Mouse (Mus musculus): ENCODE measurements around the gene Pcgf1. TPM values are rescaled to one million over a fixed set of nuclear protein-coding genes. Genes with fewer than 3 reads are reported as not detected.
A peak's percentile ranks its signal among the peaks of the same experiment; 100 is the strongest.

Pcgf1 gene
- polyA plus RNA-seq, 1 experiment from 2014 or later: 41.1 TPM

- H3K4me3 ChIP-seq: peak overlapping the region; percentile 41
- peak overlapping the region; percentile 42; the same call in 1 of the 2 replicates for H3K27ac ChIP-seq
- H3K36me3 ChIP-seq: no peaks in the 10 kb centered on the region
- H3K9me3 ChIP-seq: no peaks in the 10 kb centered on the region
- peaks cover 100% of the 10 kb centered on the region for H3K27me3 ChIP-seq (ENCODE audit: insufficient read depth, poor library complexity, severe bottlenecking)
- WGBS: under 1% methylated on average over 69 of the region's 69 CpGs
- DNase-seq (ENCODE audit: low spot score): peak; percentile 64
- H3K4me1 ChIP-seq (replicated peaks): peaks cover 40% of the 10 kb centered on the region
Measured at GRCm38 (mm10) chr6:83069488-83070246, 8.0 kb upstream of the Pcgf1 start.

GRCm38 (mm10) chr6:83070247-83070310 is 7.6 kb upstream of the Pcgf1 start, which contains the start of gene Tlx2:
Gene Tlx2, minus strand, starts transcription at chr6:83070293.
- H3K27me3 ChIP-seq (ENCODE audit: insufficient read depth, poor library complexity, severe bottlenecking): peaks cover 100% of the 10 kb centered on the region
- no peaks in the 10 kb centered on the region for H3K36me3 ChIP-seq
- no peak for DNase-seq (ENCODE audit: low spot score)
- peak within 1 kb of the TSS; percentile 42; the same call in 1 of the 2 replicates for H3K27ac ChIP-seq
- no peaks in the 10 kb centered on the region for H3K9me3 ChIP-seq
- WGBS: 1% methylated on average over 10 of the region's 10 CpGs
- peak within 1 kb of the TSS; percentile 41 for H3K4me3 ChIP-seq
- H3K4me1 ChIP-seq (replicated peaks): peaks cover 39% of the 10 kb centered on the region

GRCm38 (mm10) chr6:83070311-83071219 is 7.1 kb upstream of the Pcgf1 start:
- Histone ChIP-seq H3K4me3 (peak overlapping the region; percentile 41), H3K36me3 (no peaks in the 10 kb centered on the region), H3K9me3 (no peaks in the 10 kb centered on the region), H3K27ac (peak overlapping the region; percentile 6; the same call in 1 of the 2 replicates), H3K27me3 (ENCODE audit: insufficient read depth, poor library complexity, severe bottlenecking) (peaks cover 100% of the 10 kb centered on the region), H3K4me1 (replicated peaks) (peaks cover 39% of the 10 kb centered on the region)
- peak; percentile 70 for DNase-seq (ENCODE audit: low spot score)
- under 1% methylated on average over 58 of the region's 58 CpGs for WGBS

GRCm38 (mm10) chr6:83071220-83071619 is 6.4 kb upstream of the Pcgf1 start:
- H3K27ac ChIP-seq: no peak overlapping the region
- peak; percentile 39 for DNase-seq (ENCODE audit: low spot score)
- no peaks in the 10 kb centered on the region for H3K36me3 ChIP-seq
- peaks cover 39% of the 10 kb centered on the region for H3K4me1 ChIP-seq (replicated peaks)
- H3K4me3 ChIP-seq: peak overlapping the region; percentile 41
- H3K27me3 ChIP-seq (ENCODE audit: insufficient read depth, poor library complexity, severe bottlenecking): peaks cover 100% of the 10 kb centered on the region
- WGBS: under 1% methylated on average over 24 of the region's 24 CpGs
- no peaks in the 10 kb centered on the region for H3K9me3 ChIP-seq

GRCm38 (mm10) chr6:83074979-83075378 is 2.7 kb upstream of the Pcgf1 start:
- Histone ChIP-seq H3K4me3 (no peak overlapping the region), H3K4me1 (replicated peaks) (peaks cover 46% of the 10 kb centered on the region), H3K27ac (no peak overlapping the region), H3K27me3 (ENCODE audit: insufficient read depth, poor library complexity, severe bottlenecking) (peaks cover 76% of the 10 kb centered on the region), H3K36me3 (peaks cover 3% of the 10 kb centered on the region), H3K9me3 (no peaks in the 10 kb centered on the region)
- 22% methylated on average over 2 of the region's 2 CpGs for WGBS
- no peak for DNase-seq (ENCODE audit: low spot score)

GRCm38 (mm10) chr6:83078324-83078858 is 722 bp downstream of the Pcgf1 start:
- H3K9me3 ChIP-seq: no peaks in the 10 kb centered on the region

GRCm38 (mm10) chr6:83080210-83080609 is 2.5 kb downstream of the Pcgf1 start:
- 91% methylated on average over 5 of the region's 5 CpGs for WGBS
- Histone ChIP-seq H3K4me3 (no peak overlapping the region), H3K27me3 (ENCODE audit: insufficient read depth, poor library complexity, severe bottlenecking) (peaks cover 71% of the 10 kb centered on the region), H3K9me3 (no peaks in the 10 kb centered on the region), H3K4me1 (replicated peaks) (peaks cover 39% of the 10 kb centered on the region), H3K27ac (no peak overlapping the region), H3K36me3 (peaks cover 33% of the 10 kb centered on the region)
- no peak for DNase-seq (ENCODE audit: low spot score)

More at GRCm38 (mm10) chr6:83078324-83078858, 722 bp downstream of the Pcgf1 start:
- Histone ChIP-seq H3K36me3 (peaks cover 33% of the 10 kb centered on the region), H3K4me1 (replicated peaks) (peaks cover 26% of the 10 kb centered on the region), H3K27ac (peak overlapping the region; percentile 98), H3K4me3 (peak overlapping the region; percentile 83), H3K27me3 (ENCODE audit: insufficient read depth, poor library complexity, severe bottlenecking) (peaks cover 71% of the 10 kb centered on the region)
- WGBS: under 1% methylated on average over 46 of the region's 46 CpGs
- DNase-seq (ENCODE audit: low spot score): peak; percentile 99

- no peak overlapping the region for H3K27ac ChIP-seq
- peaks cover 80% of the 10 kb centered on the region for H3K27me3 ChIP-seq (ENCODE audit: insufficient read depth, poor library complexity, severe bottlenecking)
- peaks cover 55% of the 10 kb centered on the region for H3K4me1 ChIP-seq (replicated peaks)
- 6% methylated on average over 5 of the region's 5 CpGs for WGBS
- no peaks in the 10 kb centered on the region for H3K9me3 ChIP-seq
- H3K36me3 ChIP-seq: peaks cover 33% of the 10 kb centered on the region
- H3K4me3 ChIP-seq: no peak overlapping the region
- DNase-seq (ENCODE audit: low spot score): no peak
Measured at GRCm38 (mm10) chr6:83083497-83083896, 5.8 kb downstream of the Pcgf1 start.

- Histone ChIP-seq H3K9me3 (no peaks in the 10 kb centered on the region), H3K4me3 (no peak overlapping the region), H3K27ac (no peak overlapping the region), H3K4me1 (replicated peaks) (peaks cover 47% of the 10 kb centered on the region), H3K36me3 (peaks cover 33% of the 10 kb centered on the region), H3K27me3 (ENCODE audit: insufficient read depth, poor library complexity, severe bottlenecking) (peaks cover 89% of the 10 kb centered on the region)
- DNase-seq (ENCODE audit: low spot score): no peak
- WGBS: 3% methylated on average over 6 of the region's 6 CpGs
Measured at GRCm38 (mm10) chr6:83084477-83084876, 6.8 kb downstream of the Pcgf1 start.

GRCm38 (mm10) chr6:83086121-83087035 is 8.7 kb downstream of the Pcgf1 start, which contains the start of gene Lbx2:
Gene Lbx2, plus strand, starts transcription at chr6:83086367.
- DNase-seq (ENCODE audit: low spot score): no peak
- H3K4me3 ChIP-seq: peak within 1 kb of the TSS; percentile 43
- H3K9me3 ChIP-seq: no peaks in the 10 kb centered on the region
- WGBS: 3% methylated on average over 42 of the region's 42 CpGs
- H3K27me3 ChIP-seq (ENCODE audit: insufficient read depth, poor library complexity, severe bottlenecking): peaks cover 96% of the 10 kb centered on the region
- H3K27ac ChIP-seq: no peak within 1 kb of the TSS
- H3K4me1 ChIP-seq (replicated peaks): peaks cover 42% of the 10 kb centered on the region
- H3K36me3 ChIP-seq: peaks cover 16% of the 10 kb centered on the region

GRCm38 (mm10) chr6:83087205-83087925 is 9.7 kb downstream of the Pcgf1 start:
- peaks cover 6% of the 10 kb centered on the region; the same call in 1 of the 2 replicates for H3K36me3 ChIP-seq
- 1% methylated on average over 47 of the region's 47 CpGs for WGBS
- no peaks in the 10 kb centered on the region for H3K9me3 ChIP-seq
- peaks cover 93% of the 10 kb centered on the region for H3K27me3 ChIP-seq (ENCODE audit: insufficient read depth, poor library complexity, severe bottlenecking)
- peaks cover 42% of the 10 kb centered on the region for H3K4me1 ChIP-seq (replicated peaks)
- no peak overlapping the region for H3K27ac ChIP-seq
- peak; percentile 58 for DNase-seq (ENCODE audit: low spot score)
- peak overlapping the region; percentile 43 for H3K4me3 ChIP-seq

GRCm38 (mm10) chr6:83087926-83088260 is 10.2 kb downstream of the Pcgf1 start:
- H3K9me3 ChIP-seq: no peaks in the 10 kb centered on the region
- H3K4me1 ChIP-seq (replicated peaks): peaks cover 42% of the 10 kb centered on the region
- H3K4me3 ChIP-seq: peak overlapping the region; percentile 43
- H3K27ac ChIP-seq: no peak overlapping the region
- H3K36me3 ChIP-seq: peaks cover under 1% of the 10 kb centered on the region; the same call in 1 of the 2 replicates
- peaks cover 92% of the 10 kb centered on the region for H3K27me3 ChIP-seq (ENCODE audit: insufficient read depth, poor library complexity, severe bottlenecking)
- DNase-seq (ENCODE audit: low spot score): no peak
- 4% methylated on average over 9 of the region's 9 CpGs for WGBS
